Mouse (Mus musculus) thymus, postnatal 14 days (tissue): ENCODE results near the gene Sgip1.

Source experiments
- DNase-seq: peaks from one replicate; pipeline ENCODE4 v3.0.0; 2021

Gene Sgip1

GRCm38 (mm10) chr4:102900166-102900565, 159.1 kb downstream of the Sgip1 start:
- DNase-seq = peak; percentile 50

GRCm38 (mm10) chr4:102907843-102908427, 166.8 kb downstream of the Sgip1 start:
- no peak for DNase-seq

GRCm38 (mm10) chr4:102910191-102910590, 169.1 kb downstream of the Sgip1 start:
- DNase-seq = no peak

GRCm38 (mm10) chr4:102913176-102913575, 172.1 kb downstream of the Sgip1 start:
- DNase-seq = no peak

- peak; percentile 49 for DNase-seq
Observed at GRCm38 (mm10) chr4:102913700-102914327, 172.7 kb downstream of the Sgip1 start.

- DNase-seq = no peak
Observed at GRCm38 (mm10) chr4:102918191-102918590, 177.1 kb downstream of the Sgip1 start.

GRCm38 (mm10) chr4:102929491-102929890, 188.4 kb downstream of the Sgip1 start:
- DNase-seq = no peak

- peak; percentile 26 for DNase-seq
Observed at GRCm38 (mm10) chr4:102930679-102931078, 189.6 kb downstream of the Sgip1 start.

- no peak for DNase-seq
Observed at GRCm38 (mm10) chr4:102940266-102940665, 199.2 kb downstream of the Sgip1 start.

- DNase-seq = no peak
Observed at GRCm38 (mm10) chr4:102940738-102941137, 199.6 kb downstream of the Sgip1 start.

- DNase-seq = no peak
Observed at GRCm38 (mm10) chr4:102944325-102944724, 203.2 kb downstream of the Sgip1 start.

- no peak for DNase-seq
Observed at GRCm38 (mm10) chr4:102952476-102952875, 211.4 kb downstream of the Sgip1 start.

- no peak for DNase-seq
Observed at GRCm38 (mm10) chr4:102955294-102955956, 214.3 kb downstream of the Sgip1 start.

GRCm38 (mm10) chr4:102959409-102959808, 218.3 kb downstream of the Sgip1 start:
- DNase-seq = no peak

GRCm38 (mm10) chr4:102964174-102964573, 223.1 kb downstream of the Sgip1 start:
- DNase-seq = peak; percentile 35

GRCm38 (mm10) chr4:102967811-102968210, 226.7 kb downstream of the Sgip1 start:
- peak; percentile 23 for DNase-seq

- DNase-seq = no peak
Observed at GRCm38 (mm10) chr4:102969599-102969998, 228.5 kb downstream of the Sgip1 start.

- DNase-seq = no peak
Observed at GRCm38 (mm10) chr4:102971159-102971558, 230.1 kb downstream of the Sgip1 start.

GRCm38 (mm10) chr4:102972071-102972470, 231.0 kb downstream of the Sgip1 start:
- no peak for DNase-seq

GRCm38 (mm10) chr4:102974172-102974571, 233.1 kb downstream of the Sgip1 start:
- no peak for DNase-seq

GRCm38 (mm10) chr4:102976290-102977275, 235.5 kb downstream of the Sgip1 start:
- no peak for DNase-seq

GRCm38 (mm10) chr4:102977778-102978321, 236.8 kb downstream of the Sgip1 start:
- no peak for DNase-seq

- DNase-seq = no peak
Observed at GRCm38 (mm10) chr4:102978440-102978839, 237.3 kb downstream of the Sgip1 start, which contains the start of gene Tctex1d1. Tctex1d1 (plus strand) TSS chr4:102978606.
